In the genomic region with DNA sequence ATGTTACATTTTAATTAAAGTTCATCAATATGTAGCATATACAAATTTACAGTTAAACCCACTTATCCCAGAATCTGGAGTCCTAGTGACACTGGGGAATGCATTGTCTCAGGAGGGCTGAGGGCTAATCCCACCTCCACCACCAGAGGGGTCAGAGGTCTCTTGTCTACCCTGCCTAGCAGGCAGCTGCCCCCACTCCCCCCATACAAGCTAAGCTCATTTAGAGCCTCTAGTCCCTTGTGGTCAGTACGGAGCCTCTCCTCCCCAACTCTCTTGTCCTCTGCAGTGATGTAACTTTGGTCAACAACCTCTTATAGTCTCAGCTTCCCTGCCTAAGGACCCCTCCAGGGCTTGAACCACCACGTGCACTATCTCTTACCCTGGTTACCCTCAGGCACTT, we compare ENCODE assay signal across 30 mouse cellular contexts. TPM values are rescaled to one million over a fixed set of nuclear protein-coding genes. Genes with fewer than 3 reads are reported as not detected.
A peak's percentile ranks its signal among the peaks of the same experiment; 100 is the strongest.
DNase-seq lines count a peak whose midpoint lies in the region; ATAC-seq and TF ChIP-seq lines count a peak whose summit lies in the region.
"Had no signal": no experiment of that assay in that cellular context is flagged by ENCODE, and none has a peak within 500 bp of the region (broad histone marks: within the 10 kb centered on the region; RNA-seq: fewer than 3 reads in every experiment).

No protein-coding gene starts in this region.

- no peak overlapping the region for H3K9ac ChIP-seq in midbrain, embryonic 15.5 days
- H3K9ac ChIP-seq: forebrain, embryonic 13.5 days; heart, embryonic 12.5 days; heart, embryonic 15.5 days; hindbrain, embryonic 14.5 days had no signal

- H3K27me3 ChIP-seq in midbrain, embryonic 10.5 days (ENCODE audit: low read depth, poor library complexity, severe bottlenecking): peaks cover 7% of the 10 kb centered on the region; the same call in 1 of the 2 replicates
- H3K27me3 ChIP-seq in midbrain, embryonic 15.5 days (replicated peaks): no peaks in the 10 kb centered on the region
- H3K27me3 ChIP-seq in E14TG2a.4 (ENCODE audit: insufficient read depth, low read length): peaks cover 4% of the 10 kb centered on the region
- H3K27me3 ChIP-seq: CH12.LX; forebrain, embryonic 13.5 days; heart, embryonic 12.5 days; heart, embryonic 15.5 days had no signal

- H3K4me3 ChIP-seq in midbrain, embryonic 10.5 days: no peak overlapping the region
- no peak overlapping the region for H3K4me3 ChIP-seq in midbrain, embryonic 15.5 days
- no peak overlapping the region; the same call in 1 of the 2 replicates for H3K4me3 ChIP-seq in E14TG2a.4 (replicated peaks; ENCODE audit: low read length)
- H3K4me3 ChIP-seq: forebrain, embryonic 10.5 days; forebrain, embryonic 13.5 days; heart, embryonic 12.5 days; heart, embryonic 15.5 days had no signal

- H3K4me2 ChIP-seq in midbrain, embryonic 15.5 days: no peak overlapping the region
- H3K4me2 ChIP-seq: forebrain, embryonic 13.5 days; heart, embryonic 12.5 days; heart, embryonic 15.5 days; hindbrain, embryonic 14.5 days had no signal

- H3K4me1 ChIP-seq in midbrain, embryonic 10.5 days: peaks cover 21% of the 10 kb centered on the region
- peaks cover 7% of the 10 kb centered on the region; the same call in 1 of the 2 replicates for H3K4me1 ChIP-seq in midbrain, embryonic 15.5 days
- peaks cover 48% of the 10 kb centered on the region for H3K4me1 ChIP-seq in E14TG2a.4 (replicated peaks; ENCODE audit: low read depth, low read length)
- H3K4me1 ChIP-seq: heart, embryonic 12.5 days; heart, embryonic 15.5 days had no signal

- TF ChIP-seq CTCF in E14TG2a.4 (conservative IDR thresholded peaks at IDR 0.05; ENCODE audit: low read length): peak; percentile 8; the same call in 1 of the 2 replicates

- WGBS in midbrain, embryonic 10.5 days: 6% methylated on average over 2 of the region's 2 CpGs
- 16% methylated on average over 2 of the region's 2 CpGs for WGBS in midbrain, embryonic 15.5 days

- ATAC-seq in midbrain, embryonic 15.5 days (replicated peaks): no peak
- ATAC-seq: forebrain, embryonic 13.5 days; forebrain, embryonic 16.5 days; hindbrain, postnatal 0 days; inflammation-experienced regulatory T-cells, adult 6 months; intestine, embryonic 16.5 days had no signal

- no peaks in the 10 kb centered on the region for H3K9me3 ChIP-seq in midbrain, embryonic 10.5 days (replicated peaks)
- no peaks in the 10 kb centered on the region for H3K9me3 ChIP-seq in midbrain, embryonic 15.5 days
- H3K9me3 ChIP-seq in E14TG2a.4 (ENCODE audit: low read length): no peaks in the 10 kb centered on the region
- H3K9me3 ChIP-seq: forebrain, embryonic 10.5 days; forebrain, embryonic 13.5 days; heart, embryonic 12.5 days; heart, embryonic 15.5 days had no signal

- DNase-seq in embryo, embryonic 9.5 days (ENCODE audit: extremely low spot score): peak; percentile 18
- no peak for DNase-seq in embryo, embryonic 10 days (ENCODE audit: low spot score)
- DNase-seq in midbrain, embryonic 10.5 days (ENCODE audit: low spot score): peak; percentile 21
- peak; percentile 47 for DNase-seq in R1 (ENCODE audit: low read depth, low spot score)
- DNase-seq in adrenal gland, adult (ENCODE audit: inconsistent age in 2 of 2, low spot score in 1 of 2): no peak
- DNase-seq in adrenal gland, postnatal 10 days: no peak
- DNase-seq: adrenal gland, adult 8-10 months; adrenal gland, postnatal 36 days; B cell, adult 2 months; cerebellum, adult 18-20 months; cerebellum, adult 9-10 months; cerebellum, postnatal 14 days; gastrocnemius, postnatal 10 days; gastrocnemius, postnatal 36 days; heart, adult 18-20 months; heart, postnatal 14 days; heart, postnatal 4 days; kidney, adult 18-20 months had no signal

- no peak overlapping the region for H3K27ac ChIP-seq in midbrain, embryonic 10.5 days (replicated peaks)
- H3K27ac ChIP-seq in midbrain, embryonic 15.5 days: no peak overlapping the region
- H3K27ac ChIP-seq: forebrain, embryonic 10.5 days; forebrain, embryonic 13.5 days; heart, embryonic 15.5 days; hindbrain, embryonic 14.5 days; hindbrain, postnatal 0 days had no signal

- peaks cover 61% of the 10 kb centered on the region for H3K36me3 ChIP-seq in midbrain, embryonic 10.5 days
- peaks cover 10% of the 10 kb centered on the region for H3K36me3 ChIP-seq in midbrain, embryonic 15.5 days (replicated peaks)
- no peaks in the 10 kb centered on the region for H3K36me3 ChIP-seq in E14TG2a.4 (ENCODE audit: insufficient read depth, low read length)

RNA-seq across cellular contexts. Expression of a gene that starts 43.0 kb away (rescaled TPM):
- polyA plus RNA-seq in midbrain, embryonic 10.5 days (2016; fragmentation: Nextera tagmentation; extraction: Ambion mirVana): 17.8 and 19.3 TPM in 2 replicates
- polyA plus RNA-seq in midbrain, embryonic 15.5 days (2015; fragmentation: Nextera tagmentation; extraction: Ambion mirVana): 33.9 and 37.5 TPM in 2 replicates
- 10 to 100 TPM; 13.8 to 17.5 TPM for total RNA-seq in adrenal gland, postnatal 10 days (2021)

Comparison
In these comparisons a context has a peak if more than half of its experiments do, and no peak if none do; other contexts are left out.
1. DNase-seq: peak in embryo, embryonic 9.5 days (single experiment), midbrain, embryonic 10.5 days (single experiment) and R1 (single experiment); none in embryo, embryonic 10 days (single experiment), adrenal gland, adult (0 of 2) and adrenal gland, postnatal 10 days (single experiment).